Mouse (Mus musculus) 416B (cell line): Measurements from ENCODE around the gene Sema4d.

Experiments used
- DNase-seq: peaks from one replicate; pipeline ENCODE4 v3.0.0; 2011; ENCODE audit warnings: low read depth

The Sema4d gene

DNA sequence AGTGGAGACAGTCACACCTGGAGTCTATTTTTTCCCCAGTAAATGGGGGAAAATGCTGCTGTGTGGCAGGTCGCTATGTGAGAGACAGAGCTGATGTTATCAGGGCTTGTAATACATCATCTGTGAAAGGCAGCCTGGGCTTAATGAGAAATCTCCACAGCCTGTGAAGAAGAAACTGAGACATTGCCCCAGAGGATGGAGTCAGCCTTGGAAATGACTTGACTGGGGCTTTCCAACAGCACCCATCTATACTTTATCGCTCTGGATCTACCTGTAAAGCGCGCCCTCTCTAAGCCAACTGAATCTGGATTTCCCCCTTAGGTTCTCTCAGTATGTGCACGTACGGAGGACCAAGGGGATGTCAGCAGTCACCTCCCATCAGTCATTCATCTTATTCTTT lies 21.1 kb upstream of the Sema4d start:
- DNase-seq: no peak

DNA sequence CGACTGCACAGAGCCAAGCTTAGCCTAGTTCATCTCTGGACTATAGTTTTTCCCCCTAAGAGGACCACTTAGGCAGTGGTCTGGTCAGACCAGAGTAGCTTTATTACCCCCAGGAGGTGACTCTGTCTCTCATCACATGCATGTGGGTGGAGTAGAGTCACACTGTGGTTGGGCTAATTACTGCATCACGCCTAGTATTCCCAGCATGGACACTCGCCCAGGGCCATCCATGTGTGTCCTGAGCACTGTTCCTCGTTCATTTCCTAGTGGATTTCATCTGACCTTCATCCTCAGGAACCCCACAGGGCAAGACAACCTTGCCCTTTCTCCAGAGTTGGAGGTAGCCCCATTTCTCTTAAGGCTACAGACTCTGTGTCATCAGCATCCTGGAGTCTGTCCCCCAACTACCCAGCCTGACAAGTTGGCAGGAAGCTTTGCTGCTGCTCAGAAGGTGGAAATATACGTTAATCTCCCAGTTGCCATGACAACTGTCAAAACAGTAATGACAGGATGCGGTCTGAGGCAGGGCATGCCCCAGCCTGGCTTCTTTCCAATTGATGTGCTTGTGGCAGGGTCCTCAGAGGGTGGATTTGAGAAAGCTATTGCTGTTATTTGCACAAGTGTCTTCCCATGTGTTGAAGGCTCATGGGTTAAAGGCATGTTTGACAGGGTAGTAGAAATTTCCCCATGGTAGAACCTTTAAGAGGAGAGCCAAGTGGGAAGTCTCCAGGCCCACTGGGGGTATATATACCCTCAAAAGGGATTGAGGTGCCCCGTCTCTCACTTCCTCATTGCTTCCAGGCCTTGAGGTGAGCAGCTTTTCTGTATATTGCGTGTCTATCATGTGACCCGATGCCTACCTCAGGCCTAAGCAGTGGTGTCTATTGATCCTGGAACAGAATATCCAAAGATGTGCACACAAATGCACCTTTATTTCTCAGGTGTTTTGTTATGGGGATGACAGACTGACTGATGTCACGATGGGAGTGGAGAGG lies 20.4 kb upstream of the Sema4d start:
- DNase-seq: peak; percentile 95

DNA sequence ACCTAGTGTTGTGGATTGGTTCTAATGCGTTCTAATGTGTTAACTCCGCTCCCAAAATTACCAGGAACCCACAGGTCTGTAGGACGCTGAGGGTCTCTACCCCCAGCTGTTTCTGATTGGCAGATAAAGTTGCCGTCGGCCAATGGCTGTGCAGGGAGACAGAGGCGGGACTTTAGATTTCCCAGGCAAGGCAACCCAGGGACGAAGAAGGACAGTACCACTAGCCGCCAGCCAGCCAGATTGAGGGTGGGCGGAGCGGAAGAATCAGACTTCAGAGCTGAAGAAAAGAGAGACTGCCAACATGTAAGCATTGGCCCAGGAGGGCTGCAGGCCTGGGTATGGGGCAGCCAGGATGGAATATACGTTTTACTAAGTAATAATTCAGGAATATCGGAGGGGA lies 14.6 kb upstream of the Sema4d start:
- DNase-seq: no peak

- no peak for DNase-seq
These were observed 12.7 kb upstream of the Sema4d start for GRCm38 (mm10) chr13:51806220-51806619.

GRCm38 (mm10) chr13:51805634-51806033 lies 12.1 kb upstream of the Sema4d start:
- peak; percentile 43 for DNase-seq

DNA sequence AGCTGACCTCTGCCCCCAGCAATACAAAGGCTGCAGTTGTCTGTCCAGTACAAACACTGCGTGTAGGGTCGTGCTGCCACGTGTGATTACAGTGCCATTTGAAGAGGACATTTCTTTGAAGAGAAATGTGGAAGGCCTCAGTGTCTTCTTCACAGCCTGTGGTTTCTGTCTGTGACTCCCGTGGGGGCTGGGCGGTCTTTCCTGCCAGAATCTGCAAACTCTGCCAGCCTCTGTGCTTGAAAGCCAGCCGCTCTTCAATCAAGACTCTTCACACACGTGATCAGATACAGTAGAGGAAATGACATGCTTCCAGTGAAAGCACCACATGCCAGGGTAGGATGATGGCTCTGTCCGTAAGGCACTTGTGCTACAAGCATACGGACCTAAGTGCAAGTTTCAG lies 7.4 kb upstream of the Sema4d start:
- peak; percentile 23 for DNase-seq

DNA sequence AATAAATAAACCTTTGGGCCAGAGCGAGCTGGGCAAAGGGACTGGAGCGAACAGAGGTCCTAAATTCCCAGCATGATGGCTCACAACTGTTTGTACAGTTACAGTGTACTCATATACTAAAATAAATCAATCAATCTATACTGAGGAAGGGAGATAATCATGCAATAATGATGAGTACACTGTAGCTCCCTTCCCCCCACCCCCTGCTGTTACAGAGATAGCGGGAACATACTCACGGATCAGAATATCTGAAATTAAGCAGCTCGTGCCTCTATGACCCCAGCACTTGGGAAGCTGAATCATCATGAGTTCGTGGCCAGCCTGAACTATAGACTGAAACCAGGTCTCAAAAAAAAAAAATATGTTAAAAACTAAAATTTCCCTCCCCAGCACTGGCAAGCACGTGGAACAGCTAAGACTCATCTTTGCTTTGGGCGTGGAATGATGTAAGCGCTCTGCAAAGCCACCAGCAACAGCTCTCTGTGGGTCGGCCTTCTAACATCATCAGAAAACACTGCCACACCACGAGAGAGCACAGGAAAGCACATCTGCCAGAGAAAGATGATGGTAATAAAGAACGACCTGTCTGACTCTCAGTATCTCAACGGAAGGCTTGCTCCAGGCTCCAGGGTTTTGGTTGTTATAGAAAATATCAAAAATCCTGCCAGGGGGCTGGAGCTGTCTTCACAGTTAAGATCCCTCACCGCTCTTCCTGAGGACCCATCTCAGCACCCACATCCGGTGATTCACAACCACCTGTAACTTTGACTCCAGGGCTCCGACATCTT lies 6.4 kb upstream of the Sema4d start:
- peak; percentile 31 for DNase-seq

DNA sequence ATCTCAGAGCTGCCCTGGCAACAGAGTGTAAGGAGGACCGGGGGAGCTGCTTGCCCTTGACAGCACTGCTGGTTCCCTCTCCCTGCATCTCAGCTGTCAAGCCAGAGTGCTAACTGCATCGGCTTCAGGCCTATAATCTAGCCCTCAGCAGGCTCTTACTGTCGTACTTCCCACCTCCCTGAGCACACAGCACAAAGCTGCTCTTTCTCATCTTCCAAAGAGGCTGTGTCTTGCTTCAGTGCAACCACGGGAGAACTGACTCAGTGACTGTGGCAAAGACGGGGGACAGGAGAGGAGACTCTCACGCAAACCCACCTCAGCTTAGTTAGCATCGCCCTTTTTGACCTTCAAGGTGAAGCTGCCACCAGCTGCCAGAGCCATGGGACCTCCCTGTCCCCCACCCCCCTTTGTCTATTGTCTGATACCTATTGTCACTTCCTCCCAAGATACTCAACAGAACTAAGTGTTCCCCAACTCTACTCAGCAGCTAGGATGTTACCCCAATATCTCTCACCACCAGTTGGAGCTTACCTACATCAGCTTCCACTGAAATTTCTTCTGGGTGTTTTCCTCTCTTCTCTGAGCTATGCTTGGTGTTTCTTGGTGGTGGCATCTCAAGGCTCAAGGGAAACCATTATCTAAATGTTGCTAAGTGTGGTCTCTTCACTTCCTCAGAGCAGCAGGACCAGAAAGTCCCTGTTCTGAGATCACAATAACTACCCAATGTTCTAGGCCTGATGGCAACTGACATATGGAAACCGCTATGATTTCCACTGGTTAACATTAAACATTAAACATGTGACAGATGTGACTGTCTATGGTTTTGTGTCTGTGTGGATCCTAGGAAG lies 4.6 kb upstream of the Sema4d start:
- DNase-seq: no peak

DNA sequence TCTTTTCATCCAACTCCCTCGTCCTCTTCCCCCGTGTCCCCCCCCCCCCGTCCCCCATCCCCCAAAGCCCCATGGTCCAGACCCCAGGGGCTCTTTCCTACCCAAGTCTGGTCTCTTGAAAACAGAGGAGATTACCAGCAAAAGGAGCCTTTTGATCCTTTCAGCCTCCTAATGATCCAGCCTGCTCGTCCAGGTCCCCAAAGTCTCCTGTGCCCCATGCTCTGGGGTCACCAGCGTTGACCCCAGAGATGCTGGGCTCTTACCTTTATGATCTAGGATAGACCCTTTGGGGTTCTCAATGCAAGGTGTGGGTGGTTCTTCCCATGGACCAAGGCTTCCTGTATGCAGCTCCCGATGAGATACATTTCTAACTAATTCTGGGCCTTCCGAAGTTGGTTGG lies 401 bp upstream of the Sema4d start:
- DNase-seq: no peak

GRCm38 (mm10) chr13:51792729-51793424 lies 670 bp downstream of the Sema4d start:
- DNase-seq: peak; percentile 57

GRCm38 (mm10) chr13:51792135-51792573 lies 1.4 kb downstream of the Sema4d start:
- DNase-seq: peak; percentile 49

DNA sequence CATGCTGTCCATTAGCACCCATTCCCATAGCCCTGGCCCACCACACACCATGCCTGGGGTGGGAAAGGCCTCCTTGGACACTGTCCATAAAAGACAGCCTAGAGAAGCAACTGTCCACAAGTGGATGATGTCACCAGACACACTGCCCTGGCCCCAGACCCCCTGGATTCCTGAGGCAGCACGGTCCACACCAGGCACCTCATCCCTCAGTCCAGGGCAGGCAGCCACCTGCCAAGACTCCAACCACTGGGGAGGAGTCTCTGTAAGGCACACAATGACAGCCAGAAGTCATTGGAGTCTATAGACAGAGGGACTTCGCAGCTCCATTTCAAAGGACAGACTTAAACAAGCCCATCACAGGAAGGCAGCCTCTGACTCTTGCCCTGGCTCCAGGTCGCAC lies 1.9 kb downstream of the Sema4d start:
- DNase-seq: no peak

DNA sequence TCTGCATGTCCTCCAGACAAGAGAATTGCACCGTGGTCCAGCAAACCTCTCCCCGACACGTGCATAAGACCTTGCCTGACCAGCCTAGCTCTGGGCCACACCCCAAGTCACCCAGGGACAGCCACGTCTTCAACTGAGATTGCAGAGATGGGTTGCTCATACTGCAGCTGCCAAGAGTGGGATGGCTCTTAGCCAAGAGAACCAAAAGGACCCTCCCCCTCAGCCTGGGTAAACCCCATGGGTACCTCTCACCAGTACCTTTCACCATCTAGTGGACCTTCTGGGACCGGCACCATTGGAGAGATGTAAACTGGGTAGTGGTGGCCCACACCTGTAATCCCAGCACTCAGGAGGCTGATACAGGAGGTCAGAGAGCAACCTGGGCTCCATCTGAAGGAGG lies 2.8 kb downstream of the Sema4d start:
- DNase-seq: peak; percentile 68

DNA sequence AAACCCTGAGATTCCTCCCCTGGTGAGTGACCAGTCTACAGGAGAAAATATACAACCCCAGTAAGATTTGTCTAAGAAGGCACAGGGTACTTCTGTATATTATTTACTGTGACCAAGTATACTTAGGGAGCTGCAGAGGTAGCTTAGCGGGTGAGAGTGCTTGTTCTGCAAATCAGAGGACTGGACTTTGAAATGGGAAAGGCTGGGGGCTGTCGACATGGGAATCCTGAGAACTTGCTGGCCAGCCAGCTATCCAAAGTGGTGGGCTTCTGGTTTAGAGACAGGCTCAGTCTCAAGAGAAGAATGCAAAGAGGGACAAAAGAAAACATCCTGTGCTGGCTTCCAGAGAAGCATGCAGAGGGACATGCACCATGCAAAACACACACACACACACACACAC lies 5.7 kb downstream of the Sema4d start:
- no peak for DNase-seq

- DNase-seq: no peak
These were observed 6.9 kb downstream of the Sema4d start for GRCm38 (mm10) chr13:51786616-51787015.

GRCm38 (mm10) chr13:51784476-51784875 lies 9.1 kb downstream of the Sema4d start:
- no peak for DNase-seq

- DNase-seq: no peak
These were observed 9.7 kb downstream of the Sema4d start for GRCm38 (mm10) chr13:51783857-51784256.

- peak; percentile 56 for DNase-seq
These were observed 12.9 kb downstream of the Sema4d start for GRCm38 (mm10) chr13:51780509-51781155.

DNA sequence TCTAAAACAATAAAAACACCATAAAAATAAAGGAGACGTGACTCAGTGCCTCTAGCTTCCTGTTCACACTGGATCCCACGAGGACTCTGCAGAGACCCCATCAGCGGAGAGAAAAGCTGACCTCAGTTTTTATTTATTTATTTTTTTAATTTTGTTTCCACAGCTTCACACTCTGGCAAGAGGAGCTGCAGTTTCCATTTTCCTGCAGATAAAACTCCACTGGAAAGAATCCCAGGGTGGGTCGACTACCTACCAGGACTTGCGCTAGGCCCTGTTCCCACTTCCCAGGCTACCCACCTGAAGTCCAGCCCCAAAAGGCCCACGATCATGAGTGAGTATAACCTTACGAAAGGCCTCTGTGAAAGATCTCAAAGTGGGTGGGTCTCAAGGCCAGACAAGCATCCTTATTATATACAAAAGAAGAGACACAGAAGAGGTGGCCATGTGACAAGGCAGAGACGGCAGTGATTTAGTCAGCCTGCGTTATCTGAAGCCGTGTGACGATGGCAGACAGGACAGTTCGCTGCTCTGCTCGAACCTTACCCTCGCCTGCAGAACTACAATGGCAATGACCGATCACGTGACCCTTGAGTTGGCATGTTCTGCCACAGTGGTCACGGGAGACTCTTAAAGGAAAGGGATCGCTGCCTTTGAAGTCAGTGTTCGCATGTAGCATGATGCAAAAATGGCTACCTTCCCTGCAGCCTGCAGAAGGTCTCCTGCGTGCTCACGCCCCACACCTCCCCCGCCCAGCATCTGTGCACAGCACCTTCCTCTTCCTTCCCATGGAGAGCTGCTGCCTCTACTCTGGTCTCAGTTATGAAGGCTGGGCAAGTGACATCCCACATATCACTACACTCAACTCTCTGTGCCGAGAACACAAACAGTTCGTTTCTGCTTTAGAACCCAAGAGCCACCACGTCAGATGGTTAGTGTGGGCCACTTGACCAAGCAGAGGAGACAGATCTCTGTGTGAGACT lies 14.3 kb downstream of the Sema4d start:
- DNase-seq: no peak
